Mouse (Mus musculus) bone marrow, adult 2 months (tissue): ENCODE data around the gene Ackr4. TPM values are rescaled to one million over a fixed set of nuclear protein-coding genes. Genes with fewer than 3 reads are reported as not detected.

Experiments
- H3K27ac ChIP-seq: fragments of 200-500 bp; 2 replicates; pipeline ENCODE4 v1.5.1; 2012; ENCODE audit warnings: low read depth, mild to moderate bottlenecking, control low read depth, inconsistent platforms, low read length; ENCODE audit not compliant: control insufficient read depth, poor library complexity, insufficient read depth
- H3K4me1 ChIP-seq: fragments of 200-500 bp; 2 replicates; pipeline ENCODE4 v1.6.1; 2011; ENCODE audit warnings: low read length; ENCODE audit not compliant: control insufficient read depth, insufficient read depth
- H3K4me3 ChIP-seq: fragments of 200-500 bp; replicated peaks from 2 replicates; pipeline ENCODE3; 2011; ENCODE audit warnings: mild to moderate bottlenecking, low read depth, low read length, control low read depth; ENCODE audit not compliant: control insufficient read depth
- CTCF ChIP-seq: fragments of 200-500 bp; IDR thresholded peaks from 2 replicates; pipeline ENCODE4 v1.5.1; 2011; ENCODE audit warnings: low read length, control low read depth; ENCODE audit not compliant: control insufficient read depth, insufficient read depth
- POLR2A ChIP-seq: fragments of 200-500 bp; IDR thresholded peaks from 2 replicates; pipeline ENCODE4 v1.6.1; 2011; ENCODE audit warnings: low read depth, mild to moderate bottlenecking, control low read depth, low read length, borderline replicate concordance; ENCODE audit not compliant: control insufficient read depth
- WGBS: fragments of 180-500 bp; shearing (Covaris S2); methylation state at CpG from one replicate; pipeline ENCODE4 v1.1.7; 2018; 5-methylcytosine and 5-hydroxymethylcytosine counted together
- polyA plus RNA-seq: library from polyadenylated mRNA; stranded (reverse); fragments of >200 nt; gene quantifications from 2 replicates; pipeline ENCODE4 v1.2.4, GENCODE M21; 2011; ENCODE audit warnings: low replicate concordance; ENCODE audit not compliant: missing spikeins, insufficient read depth, insufficient read length

Ackr4 gene
- polyA plus RNA-seq, 1 experiment: 6.1 TPM

DNA sequence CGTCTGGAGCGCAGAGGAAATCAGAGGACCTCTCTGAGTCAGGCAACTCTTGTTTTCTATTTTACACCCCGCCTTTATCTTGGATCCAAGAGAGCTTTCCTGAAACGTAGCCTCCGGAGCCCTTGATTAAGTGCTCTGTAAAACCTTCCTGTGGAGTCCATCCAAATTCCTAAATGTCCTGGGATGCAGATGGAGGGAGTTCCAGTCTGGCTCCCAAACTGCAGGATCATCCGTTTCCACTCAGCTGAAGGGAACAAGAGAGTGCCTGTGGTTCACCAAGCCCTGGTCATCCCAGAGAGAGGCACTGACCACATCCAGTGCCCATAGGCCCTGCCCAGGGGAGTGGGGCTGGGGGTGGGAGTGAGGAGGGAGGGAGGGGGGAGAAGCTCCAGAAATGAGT is 24.4 kb downstream of the Ackr4 start:
- Histone ChIP-seq H3K4me1 (no peaks in the 10 kb centered on the region), H3K27ac (no peak overlapping the region), H3K4me3 (no peak overlapping the region)
- TF ChIP-seq POLR2A (no peak), CTCF (no peak)
- 81% methylated on average over 6 of the region's 6 CpGs for WGBS

DNA sequence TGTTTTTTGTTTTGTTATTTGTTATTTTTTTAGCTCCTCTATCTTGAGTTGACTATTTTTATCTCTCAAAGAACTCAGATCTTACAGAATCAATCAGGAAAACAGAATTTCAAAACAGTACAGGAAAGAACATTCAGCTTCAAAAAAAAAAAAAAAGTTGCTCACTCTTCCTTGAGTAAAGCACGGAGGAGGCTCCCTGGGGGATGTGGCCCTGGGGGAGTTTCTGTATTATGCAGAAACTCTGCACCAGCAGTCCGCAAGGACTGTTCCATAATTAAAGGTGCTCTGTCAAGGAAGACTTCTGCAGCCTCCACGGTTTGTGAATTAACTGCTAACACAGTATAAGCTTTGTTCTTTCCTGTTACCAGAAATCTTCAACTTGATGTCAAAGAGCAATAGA is 25.3 kb downstream of the Ackr4 start:
- no peak for TF ChIP-seq CTCF
- TF ChIP-seq POLR2A: no peak
- Histone ChIP-seq H3K27ac (no peak overlapping the region), H3K4me1 (no peaks in the 10 kb centered on the region), H3K4me3 (no peak overlapping the region)
- whole genome bisulfite sequencing: 50% methylated on average over 3 of the region's 3 CpGs

DNA sequence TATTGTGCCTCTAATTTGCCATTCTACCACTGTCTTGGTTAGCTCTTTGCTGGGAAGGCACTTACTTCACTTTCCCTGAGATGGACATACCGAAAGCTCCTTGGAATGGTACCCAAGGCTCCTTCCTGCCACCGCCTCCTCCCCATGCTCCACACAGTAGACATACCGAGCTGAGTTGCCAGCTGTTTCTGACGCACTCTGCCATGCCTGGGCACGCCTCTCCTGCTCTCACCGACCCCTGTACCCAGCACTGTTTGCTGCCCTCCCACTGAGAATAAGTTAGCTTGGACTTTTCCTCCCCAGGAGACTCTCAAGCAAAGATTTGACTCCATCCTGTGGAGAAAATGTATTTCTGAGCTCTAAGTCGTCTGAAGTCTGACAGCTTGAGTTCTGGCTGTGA is 25.9 kb downstream of the Ackr4 start:
- 72% methylated on average over 7 of the region's 7 CpGs for WGBS
- H3K4me3 ChIP-seq: no peak overlapping the region
- no peaks in the 10 kb centered on the region for H3K4me1 ChIP-seq
- TF ChIP-seq CTCF (no peak), POLR2A (no peak)
- no peak overlapping the region for H3K27ac ChIP-seq

DNA sequence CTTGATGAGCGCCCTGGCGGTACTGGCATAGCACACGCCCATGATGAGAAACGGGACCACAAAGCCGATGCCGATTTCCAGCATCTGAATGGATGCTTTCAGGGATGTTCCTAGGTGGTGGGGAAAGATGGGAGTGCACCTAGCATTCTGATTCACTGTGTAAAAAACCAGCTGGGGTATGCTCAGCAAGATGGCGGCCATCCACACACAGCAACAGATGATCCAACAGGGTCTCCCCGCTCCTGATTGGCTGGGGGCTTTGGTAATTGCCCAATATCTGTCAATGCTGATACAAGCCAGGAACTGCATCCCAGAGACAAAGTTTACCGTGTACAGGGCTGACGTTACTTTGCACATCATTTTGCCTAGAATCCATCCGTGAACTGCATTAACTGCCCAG is 27.7 kb downstream of the Ackr4 start:
- 92% methylated on average over 11 of the region's 11 CpGs for WGBS
- no peak overlapping the region for H3K4me3 ChIP-seq
- H3K4me1 ChIP-seq: no peaks in the 10 kb centered on the region
- TF ChIP-seq CTCF: no peak
- no peak for TF ChIP-seq POLR2A
- H3K27ac ChIP-seq: no peak overlapping the region

DNA sequence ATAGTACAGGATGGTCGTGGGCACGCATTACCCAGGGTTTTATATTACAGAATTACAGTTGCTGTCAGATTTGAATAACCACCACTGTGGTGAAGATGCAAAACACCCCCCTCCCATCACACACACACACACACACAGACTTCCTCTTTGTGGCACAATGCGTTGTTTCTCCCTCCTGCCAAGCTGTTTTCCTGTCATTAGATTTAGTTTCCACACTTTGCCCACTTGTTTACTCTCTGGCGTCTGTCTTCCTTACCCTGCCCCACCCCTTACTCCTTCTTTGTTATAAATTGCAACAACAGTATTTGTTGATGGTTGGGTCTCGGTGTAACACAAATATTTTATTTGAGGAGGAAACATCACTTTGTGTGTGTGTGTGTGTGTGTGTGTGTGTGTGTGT is 28.5 kb downstream of the Ackr4 start:
- TF ChIP-seq CTCF (no peak), POLR2A (no peak)

DNA sequence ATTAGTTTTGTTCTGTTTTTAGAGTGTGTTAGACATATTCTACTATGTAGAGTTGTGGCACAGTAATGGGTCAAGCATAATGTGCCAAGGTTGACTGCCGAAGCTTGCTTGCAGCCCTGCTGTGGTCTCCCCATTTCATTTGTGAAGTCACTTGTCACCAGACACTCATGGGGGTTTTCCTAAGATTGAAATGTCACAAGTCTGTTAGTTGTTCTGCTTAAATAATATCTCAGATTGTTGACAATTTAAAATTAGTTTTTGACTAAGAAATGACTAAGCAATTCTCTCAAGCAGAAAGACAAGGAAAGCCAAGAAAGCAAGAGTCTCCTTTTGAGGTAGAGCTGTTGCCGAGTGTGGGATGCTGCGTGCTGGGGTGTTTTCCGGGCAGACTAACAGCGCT is 33.8 kb downstream of the Ackr4 start:
- H3K4me1 ChIP-seq: no peaks in the 10 kb centered on the region
- TF ChIP-seq CTCF (no peak), POLR2A (no peak)
- H3K27ac ChIP-seq: no peak overlapping the region
- H3K4me3 ChIP-seq: no peak overlapping the region
- 94% methylated on average over 5 of the region's 5 CpGs for WGBS

More for the DNA sequence above, 28.5 kb downstream of the Ackr4 start:
- no peaks in the 10 kb centered on the region for H3K4me1 ChIP-seq
- H3K27ac ChIP-seq: no peak overlapping the region
- H3K4me3 ChIP-seq: no peak overlapping the region
- WGBS: 12% methylated on average over 5 of the region's 5 CpGs

- Histone ChIP-seq H3K27ac (no peak overlapping the region), H3K4me1 (no peaks in the 10 kb centered on the region), H3K4me3 (no peak overlapping the region)
- 62% methylated on average over 8 of the region's 8 CpGs for WGBS
- no peak for TF ChIP-seq POLR2A
- TF ChIP-seq CTCF: no peak
Measured at GRCm38 (mm10) chr9:104088555-104088954, 38.2 kb downstream of the Ackr4 start.

GRCm38 (mm10) chr9:104085730-104086429 is 40.9 kb downstream of the Ackr4 start:
- WGBS: 77% methylated on average over 4 of the region's 4 CpGs
- Histone ChIP-seq H3K4me1 (no peaks in the 10 kb centered on the region), H3K4me3 (no peak overlapping the region), H3K27ac (no peak overlapping the region)
- TF ChIP-seq CTCF (no peak), POLR2A (no peak)

DNA sequence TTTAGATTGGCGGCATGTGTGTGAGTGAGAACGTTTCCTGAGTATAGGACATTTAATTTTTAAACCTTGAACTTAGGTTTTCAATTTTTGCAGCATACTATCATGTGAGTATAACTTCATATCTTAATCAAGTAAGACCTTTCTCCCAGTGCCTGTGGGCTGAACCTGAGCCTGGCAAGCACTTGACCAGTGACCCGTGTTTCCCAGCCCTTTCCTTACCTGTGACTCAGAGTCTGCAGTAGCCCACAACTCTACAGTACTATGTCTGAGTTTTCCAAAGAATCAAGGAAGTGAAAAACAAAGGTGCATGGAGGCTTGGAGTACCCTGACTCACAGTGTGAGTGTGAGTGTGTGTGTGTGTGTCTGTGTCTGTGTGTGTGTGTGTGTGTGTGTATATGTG is 46.7 kb downstream of the Ackr4 start:
- Histone ChIP-seq H3K4me1 (no peaks in the 10 kb centered on the region; the same call in none of the 2 replicates), H3K4me3 (no peak overlapping the region), H3K27ac (no peak overlapping the region)
- 73% methylated on average over 3 of the region's 3 CpGs for WGBS
- TF ChIP-seq CTCF (no peak), POLR2A (no peak)
